Mouse (Mus musculus) cerebellum, postnatal 10 days (tissue): ENCODE data around the gene Mettl3.
A peak's percentile ranks its signal among the peaks of the same experiment; 100 is the strongest.

Experiments used
- DNase-seq, 2 experiments: peaks; one replicate each; pipeline ENCODE4 v3.0.0; 2021; ENCODE audit warnings: mixed read lengths in 2 of 2

The Mettl3 gene

DNA sequence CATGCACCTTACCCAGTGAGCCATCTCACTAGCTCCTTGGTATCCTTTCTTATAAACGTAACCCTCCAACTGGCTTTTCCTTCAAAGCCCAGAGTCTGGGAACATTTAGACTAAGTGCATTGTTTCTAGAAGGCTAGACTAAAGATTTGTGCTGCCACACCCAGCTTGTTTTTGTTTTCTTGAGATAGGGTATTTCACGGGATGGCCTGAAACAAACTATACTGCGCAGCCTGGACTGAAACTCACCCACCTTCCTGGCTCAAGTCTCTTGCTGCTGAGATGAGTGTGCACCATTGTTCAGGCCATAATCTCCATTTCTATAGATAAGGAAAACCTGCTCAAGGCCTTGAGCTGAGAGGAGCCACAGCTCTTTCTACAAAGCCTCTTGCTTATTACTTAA lies 20.7 kb downstream of the Mettl3 start:
- DNase-seq: no peak

DNA sequence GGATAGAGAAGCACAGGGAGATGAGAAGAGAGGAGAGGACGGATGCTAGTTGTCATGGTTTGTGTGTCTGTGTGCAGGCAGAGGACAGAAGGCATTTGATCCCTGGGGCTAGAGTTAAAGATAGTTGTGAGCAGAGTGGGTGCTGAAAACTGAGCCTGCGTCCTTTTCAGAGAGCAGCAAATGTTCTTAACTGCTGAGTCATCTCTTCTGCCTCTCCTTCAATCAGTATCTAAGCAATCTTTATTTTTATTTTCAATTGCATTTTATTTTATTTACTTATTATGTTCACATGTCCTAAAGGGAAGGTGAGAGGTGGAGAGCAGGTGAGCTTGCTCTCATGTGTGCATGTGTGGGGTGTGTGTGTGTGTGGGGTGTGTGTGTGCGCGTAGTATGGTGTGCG lies 21.3 kb downstream of the Mettl3 start:
- no peak for DNase-seq

DNA sequence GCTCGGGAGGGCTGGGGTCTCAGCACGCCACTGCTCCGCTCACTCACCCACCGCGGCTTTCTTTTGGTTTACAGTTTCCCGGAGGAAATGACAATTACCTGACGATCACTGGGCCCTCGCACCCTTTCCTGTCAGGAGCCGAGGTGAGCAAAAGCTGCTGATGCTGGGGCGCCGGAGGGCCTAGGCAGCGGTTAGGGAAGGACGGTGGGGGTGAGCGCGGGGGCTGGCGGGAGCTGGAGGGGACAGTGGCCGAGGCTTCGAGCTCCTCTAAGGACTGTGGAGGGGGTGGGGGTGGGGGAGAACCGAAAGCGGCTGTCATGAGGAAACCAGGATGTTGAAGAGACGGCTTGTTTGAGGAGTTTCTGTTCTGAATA lies 25.2 kb downstream of the Mettl3 start:
- DNase-seq: no peak

DNA sequence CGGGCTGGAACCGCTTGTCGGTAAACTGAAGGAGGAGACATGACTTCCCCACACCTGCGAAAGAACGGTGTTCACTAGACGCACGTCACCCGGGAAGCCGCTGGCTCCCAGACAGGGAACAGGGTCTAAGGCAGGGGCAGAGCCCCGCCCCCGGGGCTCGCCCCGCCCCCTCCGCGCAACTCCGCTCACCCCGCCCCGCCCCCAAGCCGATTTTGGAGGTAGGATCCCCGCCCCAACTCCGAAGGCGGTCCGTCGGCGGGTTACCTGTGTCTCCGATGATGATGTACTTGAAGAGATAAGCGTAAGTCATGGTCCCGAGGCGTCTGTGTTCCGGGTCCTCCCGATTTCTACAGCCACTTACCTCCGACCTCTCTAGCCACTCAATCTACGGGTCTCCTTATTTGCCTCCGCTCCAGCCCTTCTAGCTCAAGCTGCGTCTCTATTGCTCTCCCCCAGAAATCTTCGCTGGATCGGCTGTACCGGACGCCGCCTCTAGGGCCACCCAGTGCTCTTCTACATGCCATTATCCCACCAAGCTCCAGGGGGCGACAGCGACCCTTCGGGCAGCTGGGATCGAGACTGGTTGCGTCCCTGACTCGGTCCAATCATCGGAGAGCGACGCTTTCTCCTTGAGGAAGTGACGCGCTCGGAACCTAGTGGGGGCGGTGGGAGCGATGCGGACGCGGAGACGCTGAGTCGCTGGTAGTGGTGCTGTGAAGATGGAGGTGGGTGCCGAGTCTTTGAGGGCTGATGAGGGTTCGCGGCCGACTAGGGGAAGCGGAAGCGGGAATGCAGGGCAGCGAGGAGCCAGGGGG lies 25.8 kb downstream of the Mettl3 start, which contains the start of the genes Tox4 and Rab2b:
TSS of gene Tox4 (plus strand) at position 215 of the 815 bp plus-strand sequence.
TSS of gene Rab2b (minus strand) at position 614 of the 815 bp plus-strand sequence.
- DNase-seq: peak; percentile 99

DNA sequence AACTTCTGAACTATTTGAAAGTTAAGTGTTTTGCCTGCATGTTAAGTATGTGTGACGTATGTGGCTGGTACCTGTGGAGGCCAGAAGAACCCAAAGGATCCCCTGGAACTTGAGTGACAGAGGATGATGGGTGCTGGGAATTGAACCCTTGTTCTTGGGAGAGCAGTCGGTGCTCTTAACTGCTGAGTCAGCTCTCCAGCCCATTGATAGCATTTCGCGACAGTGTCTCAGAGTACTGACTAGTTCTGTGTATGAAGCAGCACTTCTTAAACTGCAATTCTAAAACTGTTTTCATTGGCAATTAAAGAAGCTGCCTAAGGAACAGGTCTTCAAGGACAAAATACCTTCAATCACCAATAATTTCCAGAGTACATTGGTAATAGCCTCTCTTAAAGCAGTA lies 27.7 kb downstream of the Mettl3 start:
- DNase-seq: no peak

DNA sequence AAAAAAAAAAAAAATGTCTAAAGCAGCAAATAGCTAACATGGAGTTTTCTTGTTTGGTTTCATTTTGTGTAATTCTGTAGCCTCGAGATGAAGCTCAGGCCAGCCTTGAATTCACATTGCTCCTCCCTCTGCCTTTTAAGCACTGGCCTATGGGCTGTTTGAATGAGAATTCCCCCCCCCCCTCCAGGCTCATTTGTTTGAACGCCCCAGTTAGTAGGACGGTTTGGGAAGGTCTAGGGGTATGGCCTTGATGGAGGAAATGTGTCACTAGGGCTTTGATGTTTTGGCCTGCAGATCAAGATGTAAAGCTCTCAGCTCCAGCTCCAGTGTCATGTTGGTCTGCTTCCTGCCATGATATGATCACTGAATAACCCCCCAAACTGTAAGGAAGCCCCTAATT lies 32.1 kb downstream of the Mettl3 start:
- DNase-seq: no peak

DNA sequence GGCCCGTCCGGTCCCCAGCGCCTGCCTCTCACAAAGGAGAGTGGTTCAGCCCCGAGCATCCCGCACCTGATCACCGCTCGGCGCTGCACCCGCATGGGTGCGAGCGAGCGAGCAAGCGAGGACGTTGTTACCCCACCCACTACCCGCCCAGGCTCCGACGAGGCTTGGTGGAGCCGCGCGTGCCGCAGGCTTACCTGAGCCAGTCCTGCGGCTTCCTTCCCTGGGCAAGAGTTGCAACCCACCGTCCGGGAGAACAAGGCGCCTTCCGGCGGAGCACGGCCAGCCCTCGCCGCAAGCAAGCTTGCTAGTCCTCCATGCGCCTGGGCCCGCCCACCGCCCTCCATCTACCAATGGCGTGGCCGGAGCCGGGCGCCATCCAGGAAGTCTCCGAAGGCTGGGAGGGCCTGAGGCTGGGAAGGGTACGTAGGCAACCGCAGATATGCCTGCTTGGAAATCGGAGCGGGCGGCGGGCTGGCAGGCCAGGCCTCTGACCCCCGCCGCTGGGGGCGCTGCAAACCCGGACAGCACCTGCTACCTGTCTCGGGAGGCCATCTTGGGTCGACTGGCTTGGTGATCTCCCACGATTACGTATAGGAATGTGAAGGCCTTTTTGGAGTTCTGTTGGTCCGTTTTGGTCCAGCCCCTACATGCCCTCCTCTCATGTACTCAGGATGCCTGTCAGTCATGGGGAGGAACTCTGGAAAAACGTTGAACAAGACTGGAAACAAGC lies 47.3 kb downstream of the Mettl3 start, which contains the start of gene Chd8:
TSS of gene Chd8 (minus strand) at position 297 of the 730 bp plus-strand sequence.
- DNase-seq: peak; percentile 99

DNA sequence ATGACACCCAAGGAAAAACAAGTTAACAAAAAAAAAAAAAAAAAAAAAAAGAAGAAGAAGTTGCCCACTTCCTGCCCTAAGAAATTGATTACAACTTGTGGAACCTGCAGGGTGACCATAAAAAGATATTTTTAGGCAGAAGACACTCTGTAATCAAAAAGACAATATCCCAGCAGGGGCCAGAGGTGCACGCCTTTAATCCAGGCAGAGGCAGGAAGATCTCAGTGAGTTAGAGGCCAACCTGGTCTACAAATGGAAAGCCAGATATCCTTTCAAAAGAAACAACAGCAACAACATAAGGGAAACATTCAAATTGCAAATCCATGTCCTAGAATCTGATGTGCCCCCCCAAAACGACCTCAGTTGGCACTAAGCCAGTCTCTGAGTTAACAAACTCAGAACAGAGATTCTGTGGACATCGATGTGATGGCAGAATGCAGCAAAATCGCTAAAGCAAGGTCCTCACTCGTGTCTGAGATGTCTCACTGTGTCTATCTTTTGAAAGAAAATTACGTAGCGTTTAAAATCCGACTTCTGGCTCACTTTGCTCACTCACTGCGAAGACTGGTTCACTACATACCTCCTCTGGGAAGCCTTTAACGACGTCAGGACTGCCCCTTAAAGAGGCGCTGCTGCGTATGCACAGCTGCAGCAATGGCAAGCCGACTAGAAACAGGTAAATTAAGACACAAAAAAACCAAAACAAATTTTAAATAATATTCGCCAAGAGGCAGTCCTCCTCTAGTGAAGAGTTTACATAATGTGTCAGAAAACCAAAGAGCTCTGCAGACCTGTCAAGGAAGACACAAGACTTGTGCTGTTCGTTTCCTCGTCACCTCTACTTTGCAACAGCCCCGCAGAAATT lies 48.4 kb downstream of the Mettl3 start:
- peak; percentile 11 to 17 for DNase-seq

DNA sequence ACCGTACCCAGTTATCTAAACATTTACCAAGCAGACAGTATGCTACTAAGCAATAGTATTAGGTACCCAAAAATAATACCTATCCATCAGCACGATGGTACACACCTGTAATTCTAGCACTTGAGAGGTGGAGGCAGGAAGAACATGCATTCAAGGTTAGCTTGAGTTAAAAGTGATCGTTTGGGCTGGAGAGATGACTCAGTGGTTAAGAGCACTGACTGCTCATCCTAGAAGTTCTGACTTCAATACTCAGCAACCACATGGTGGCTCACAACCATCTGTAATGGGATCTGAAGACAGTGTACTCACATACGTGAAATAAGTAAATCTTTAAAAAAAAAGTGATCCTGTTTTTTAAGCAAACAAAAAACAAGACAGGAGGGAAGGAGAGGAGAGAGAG lies 58.8 kb downstream of the Mettl3 start:
- no peak for DNase-seq
